Mouse (Mus musculus) gastrocnemius, postnatal 25 days (tissue): Measurements from ENCODE around the gene Gm10401. TPM values are rescaled to one million over a fixed set of nuclear protein-coding genes. Genes with fewer than 3 reads are reported as not detected.

Experiments
- DNase-seq: peaks from one replicate; pipeline ENCODE4 v3.0.0; 2022
- long read RNA-seq, 2 experiments: library from polyadenylated mRNA; stranded (forward); transcript quantifications; one replicate each; pipeline ENCODE4 v2.0.0; 2021
- total RNA-seq, 2 experiments: library from RNA; stranded (reverse); gene quantifications; 1 replicate in 1 of 2; 2 replicates in 1 of 2; pipeline ENCODE4 v1.2.3; 2021

Gm10401 gene
- not detected for total RNA-seq
- long read RNA-seq, experiment 1, result 0 reads
- long read RNA-seq, experiment 2, result 0 reads

DNA sequence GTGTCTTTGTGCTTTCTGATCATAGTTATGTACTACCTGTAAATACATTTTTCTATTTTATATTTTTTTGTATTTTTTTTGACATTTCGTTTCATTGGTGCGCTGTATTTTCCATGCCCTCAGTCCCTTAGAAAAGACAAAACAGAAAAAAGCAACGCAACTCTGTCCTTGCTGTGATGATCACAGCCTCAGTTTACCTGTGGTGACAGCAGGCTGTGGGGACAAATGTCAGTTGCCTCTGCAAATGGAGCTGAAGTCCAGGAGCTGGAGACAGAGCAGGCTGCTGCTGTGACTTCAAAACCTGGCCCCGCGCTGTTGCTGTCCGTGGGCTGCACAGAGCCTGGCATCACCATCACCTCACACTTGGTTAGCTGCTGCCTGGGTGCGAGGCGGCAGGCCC is at the start of gene Gm10401:
Gene Gm10401, minus strand, starts transcription at position 101 of the 400 bp plus-strand sequence.
- no peak for DNase-seq

DNA sequence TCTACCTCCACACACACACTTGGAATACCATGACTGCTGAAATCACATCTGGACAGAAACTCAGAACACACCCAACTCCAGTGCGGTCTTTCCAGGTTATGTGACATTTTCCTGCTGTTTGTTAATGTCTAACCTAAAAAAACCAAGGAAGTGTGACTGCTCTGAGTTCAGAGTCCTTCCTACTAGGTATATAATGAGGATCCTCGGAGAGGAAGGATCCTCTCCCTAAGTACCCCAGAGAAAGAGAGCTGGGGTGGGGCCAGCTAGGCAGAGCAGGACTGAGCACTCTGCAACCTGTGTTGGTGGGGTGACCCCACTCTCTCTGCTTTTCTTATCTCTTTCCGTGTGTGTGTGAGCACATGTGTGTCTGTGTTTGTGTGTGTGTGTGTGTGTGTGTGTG is 49.3 kb upstream of the Gm10401 start:
- no peak for DNase-seq

DNA sequence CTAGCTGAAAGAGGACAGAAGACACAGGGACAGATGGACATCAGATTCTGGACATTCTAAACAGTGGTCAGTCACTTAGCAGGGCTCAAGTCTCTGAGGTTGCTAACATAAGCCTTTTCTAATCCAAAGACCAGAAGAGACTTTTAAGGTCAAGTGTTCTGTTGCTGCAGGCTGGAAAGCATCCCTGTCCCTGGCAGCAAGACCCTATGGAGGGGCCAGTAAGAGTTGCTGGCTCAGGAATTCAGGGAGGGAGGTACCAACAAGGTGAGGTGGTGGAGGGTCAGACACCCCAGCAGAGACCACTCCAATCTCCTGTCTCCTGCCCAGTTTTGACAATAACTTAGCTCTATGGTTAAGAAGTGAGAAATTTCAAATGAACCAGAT is 48.6 kb upstream of the Gm10401 start:
- DNase-seq, result peak; percentile 61

DNA sequence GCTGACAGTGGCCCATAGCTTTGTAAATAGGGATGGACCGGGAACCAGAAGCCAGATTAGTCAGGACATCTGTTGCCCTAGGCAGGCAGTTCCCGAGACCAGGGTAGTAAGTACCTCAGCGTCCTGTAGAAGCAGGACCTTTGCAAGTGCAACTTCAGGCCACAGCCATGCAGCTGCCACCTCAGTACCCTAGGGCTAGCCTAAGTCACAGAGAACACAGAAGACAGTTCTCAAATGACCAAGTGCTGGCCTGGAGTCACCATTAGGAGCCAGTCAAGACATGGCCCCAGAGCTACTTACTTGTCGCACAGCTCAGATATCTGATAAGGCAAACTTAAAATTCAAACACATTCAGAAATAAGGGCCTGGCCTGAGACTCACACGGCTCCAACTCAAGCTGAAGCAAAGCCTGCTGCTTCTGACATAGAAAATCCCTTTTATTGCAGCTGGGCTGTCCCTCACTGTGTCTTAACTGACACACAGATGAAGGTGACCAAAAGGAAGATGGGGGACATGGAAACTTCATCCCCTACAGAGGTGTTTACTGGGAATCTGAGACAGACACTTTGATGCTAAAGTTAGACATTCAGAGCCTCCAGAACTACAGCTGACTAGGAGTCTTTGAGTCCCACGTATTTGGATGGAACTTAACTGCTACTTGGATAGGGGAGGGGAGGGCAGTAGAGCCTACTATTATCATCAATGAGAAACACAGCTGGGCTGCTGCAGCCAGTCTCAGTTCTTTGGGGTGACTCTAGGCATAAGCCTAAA is 48.1 kb upstream of the Gm10401 start:
- peak; percentile 59 for DNase-seq

DNA sequence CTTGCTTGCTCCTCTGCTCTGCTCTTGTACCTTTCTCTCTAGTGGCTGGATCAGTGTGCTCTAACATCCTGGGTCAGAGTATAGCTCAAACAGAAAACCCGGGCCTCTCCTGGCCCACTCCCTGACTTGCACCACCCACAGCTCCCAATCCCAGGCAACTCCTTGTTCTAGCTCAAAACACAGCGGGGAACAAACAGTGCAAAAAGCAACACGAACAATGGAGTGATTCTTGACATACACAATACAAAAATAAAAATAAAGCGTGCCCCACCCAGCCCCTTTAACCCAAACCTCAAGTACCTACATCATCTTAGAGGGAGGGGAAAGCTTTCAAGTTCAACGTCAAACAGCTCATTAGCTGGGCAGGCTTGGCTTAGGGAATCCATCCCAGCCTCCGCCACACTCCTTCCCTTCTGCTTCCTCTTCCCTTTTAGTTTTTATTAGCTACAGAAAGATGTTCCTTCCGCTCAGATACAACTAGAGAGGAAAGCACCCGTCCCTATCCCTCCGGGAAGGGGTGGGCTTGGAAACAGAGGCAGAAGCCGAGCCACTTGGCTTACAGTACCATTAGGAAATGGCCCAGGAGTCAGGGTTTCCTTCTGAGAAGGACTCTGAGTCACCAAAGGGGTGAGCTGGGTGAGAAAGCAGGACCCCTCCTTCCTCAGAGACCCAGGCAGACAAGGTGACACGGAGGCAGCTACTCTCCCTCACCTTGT is 47.3 kb upstream of the Gm10401 start:
- no peak for DNase-seq

DNA sequence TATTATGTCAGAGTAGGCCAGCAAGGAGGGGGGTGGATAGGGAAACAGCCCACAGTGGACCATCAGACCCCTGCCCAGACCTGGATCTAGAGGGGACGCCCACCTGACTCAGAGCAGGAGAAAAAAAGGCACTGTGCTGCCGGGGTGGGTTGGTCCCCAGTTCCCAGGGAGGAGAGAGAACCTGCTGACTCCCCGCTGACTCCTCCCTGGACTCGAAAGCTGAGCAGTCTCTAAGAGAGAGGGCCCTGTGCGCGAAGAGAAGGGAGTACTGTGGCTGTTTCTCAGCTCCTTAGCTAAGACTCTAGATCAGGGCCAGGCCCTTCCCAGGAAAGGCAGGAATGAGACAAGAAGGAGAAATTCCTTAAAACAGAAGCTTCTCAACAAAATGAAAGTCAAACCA is 46.4 kb upstream of the Gm10401 start:
- no peak for DNase-seq

DNA sequence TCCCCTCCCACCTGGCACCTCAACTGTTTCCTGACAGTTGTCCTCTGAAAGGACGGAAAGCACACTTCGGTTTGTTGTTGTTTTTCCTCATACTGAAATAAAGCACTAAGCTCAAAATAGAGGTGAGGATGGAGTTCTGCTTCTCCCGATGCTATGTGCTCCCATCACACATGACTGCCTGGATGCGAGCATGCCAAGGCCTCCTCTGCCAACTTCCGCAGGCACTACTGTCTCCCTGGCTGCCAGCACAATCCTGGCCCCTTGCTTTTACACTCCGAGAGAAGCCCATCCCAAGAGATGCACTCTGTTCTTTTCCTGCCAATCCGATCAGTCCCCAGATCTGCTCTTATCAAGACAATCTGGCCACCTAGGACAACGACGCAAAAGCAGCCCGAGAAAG is 45.5 kb upstream of the Gm10401 start:
- DNase-seq, result peak; percentile 45

DNA sequence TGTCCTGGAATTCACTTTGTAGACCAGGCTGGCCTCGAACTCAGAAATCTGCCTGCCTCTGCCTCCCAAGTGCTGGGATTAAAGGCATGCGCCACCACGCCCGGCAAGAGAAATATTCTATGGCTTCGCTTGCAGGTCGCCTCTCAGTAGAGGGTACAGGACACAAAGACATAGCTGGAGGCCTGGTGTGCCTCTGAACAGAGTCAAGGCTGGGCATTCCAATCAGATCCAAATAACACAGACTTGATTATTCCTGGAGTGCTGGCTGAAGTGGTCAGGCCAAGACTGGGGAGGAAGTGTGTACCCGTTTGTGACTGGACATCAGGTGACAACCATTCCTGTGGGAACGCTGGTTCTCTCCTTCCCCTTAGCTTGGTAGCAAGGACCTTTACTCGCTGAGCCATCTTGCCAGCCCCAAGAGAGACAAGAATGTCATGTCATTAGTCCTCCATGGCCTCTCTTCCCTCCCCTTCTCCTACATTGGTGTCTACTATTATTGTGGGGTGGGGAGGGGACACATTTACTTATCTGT is 44.1 kb upstream of the Gm10401 start:
- no peak for DNase-seq

DNA sequence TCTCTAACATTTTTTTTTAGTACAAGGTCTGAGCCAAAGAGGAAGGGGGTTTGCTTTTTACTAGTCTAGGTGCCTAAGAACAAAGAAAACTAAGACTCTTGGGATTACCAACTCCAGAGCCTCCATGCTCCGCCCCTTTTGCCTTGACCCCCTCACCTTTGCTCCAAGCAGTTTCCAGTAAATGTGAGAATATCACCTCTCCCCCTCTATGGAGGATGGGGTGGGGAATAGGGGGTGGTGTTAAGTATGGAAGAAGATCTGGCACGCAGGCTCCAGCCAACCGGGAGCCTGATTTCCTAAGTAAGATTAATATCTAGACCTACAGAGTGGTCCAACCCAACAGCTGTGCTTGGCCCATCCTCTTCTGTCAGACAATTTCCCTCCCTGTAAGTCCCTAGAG is 42.6 kb upstream of the Gm10401 start:
- DNase-seq, result no peak

DNA sequence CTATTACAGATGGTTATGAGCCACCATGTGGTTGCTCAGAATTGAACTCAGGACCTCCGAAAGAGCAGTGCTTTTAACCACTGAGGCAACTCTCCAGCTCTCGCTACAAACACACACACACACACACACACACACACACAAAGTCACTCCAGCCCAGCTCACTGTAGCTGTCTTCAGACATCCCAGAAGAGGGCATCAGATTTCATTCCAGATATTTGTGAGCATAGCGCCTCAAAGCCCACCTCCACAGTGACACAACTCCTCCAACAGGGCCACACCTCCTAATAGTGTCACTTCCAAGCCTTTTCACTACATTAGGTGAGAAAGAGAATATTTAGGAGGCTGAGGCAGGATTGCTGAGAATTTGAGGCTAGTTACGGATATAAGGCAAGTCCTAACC is 41.0 kb upstream of the Gm10401 start:
- DNase-seq, result no peak

DNA sequence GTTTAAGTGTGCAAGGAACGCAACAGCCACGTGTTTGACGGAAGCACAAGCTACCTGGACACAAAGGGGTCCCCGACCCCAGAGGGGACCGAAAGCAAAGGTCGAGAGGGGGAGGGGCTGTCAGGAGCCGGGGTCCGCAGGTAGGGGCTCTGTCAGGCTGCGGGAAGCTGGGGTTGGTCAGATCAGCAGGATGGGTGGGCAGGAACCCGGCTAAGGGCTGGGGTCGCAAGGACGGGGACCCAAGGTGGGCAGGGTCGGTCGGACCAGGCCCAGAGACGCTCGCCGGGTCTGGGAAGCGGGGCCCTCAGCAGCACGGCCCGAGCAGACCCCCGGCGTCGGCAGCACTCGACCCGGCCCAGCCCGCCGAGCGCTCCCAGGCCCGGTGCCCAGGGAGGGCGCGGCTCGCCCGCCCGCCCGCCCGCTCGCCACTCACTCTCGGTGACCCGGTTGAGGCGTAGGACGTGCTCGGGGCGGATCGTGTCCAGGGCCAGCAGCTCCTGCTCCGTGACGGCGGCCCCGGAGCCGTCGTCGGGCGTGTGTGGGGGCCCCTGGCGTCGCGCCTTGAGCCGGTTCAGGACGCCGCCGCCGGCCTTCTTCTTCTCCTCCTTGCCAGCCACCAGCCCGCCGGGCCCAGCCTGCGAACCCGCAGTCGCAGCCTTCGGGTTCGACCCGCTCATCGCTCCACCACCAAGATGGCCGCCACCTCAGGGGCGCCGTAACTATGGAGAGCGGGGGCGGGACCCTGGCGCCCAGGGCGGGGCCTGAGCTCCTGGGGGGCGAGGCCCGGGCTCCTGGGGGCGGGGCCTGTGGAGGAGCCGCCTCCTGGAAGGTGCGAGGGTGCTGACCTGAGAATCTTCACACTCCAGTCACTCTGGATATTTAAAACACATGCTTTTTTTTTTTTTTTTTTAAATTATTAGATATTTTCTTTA is 36.4 kb upstream of the Gm10401 start, which contains the start of gene Unc119b:
Gene Unc119b, minus strand, starts transcription at position 742 of the 932 bp plus-strand sequence.
- DNase-seq, result peak; percentile 88

DNA sequence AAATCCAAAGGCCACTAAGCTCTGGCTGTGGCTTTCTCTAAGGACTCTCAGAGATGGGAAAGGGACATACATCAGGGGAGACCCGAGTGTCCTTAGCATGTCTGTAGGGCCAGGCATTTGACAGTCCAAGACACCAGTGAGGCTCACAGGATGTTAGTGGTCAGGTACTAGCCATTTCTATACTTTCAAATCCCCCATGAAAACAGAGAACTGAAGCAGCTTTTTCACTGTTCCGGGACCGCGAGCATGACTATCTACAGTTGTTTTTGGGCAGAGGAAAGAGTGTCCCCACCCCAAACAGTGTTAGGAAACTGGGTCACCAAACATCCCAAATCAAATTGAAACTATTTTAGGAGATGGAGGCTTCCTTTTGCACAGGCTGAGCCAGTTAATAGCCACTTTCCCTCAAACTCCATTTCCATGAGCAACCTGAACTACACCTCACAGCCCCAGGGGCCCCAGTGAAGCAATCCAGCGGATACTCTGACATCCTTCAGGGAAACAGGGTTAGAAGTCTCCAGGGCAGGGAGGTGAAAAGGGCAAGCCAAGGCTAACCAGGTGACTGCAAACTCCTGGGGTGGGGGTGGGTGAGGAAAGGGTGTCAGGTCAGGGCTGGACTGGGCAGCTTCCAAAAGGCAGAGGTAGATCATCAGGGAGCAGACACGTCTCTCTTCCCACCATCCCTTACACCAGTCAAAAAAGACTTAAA is 35.4 kb upstream of the Gm10401 start:
- DNase-seq, result no peak

DNA sequence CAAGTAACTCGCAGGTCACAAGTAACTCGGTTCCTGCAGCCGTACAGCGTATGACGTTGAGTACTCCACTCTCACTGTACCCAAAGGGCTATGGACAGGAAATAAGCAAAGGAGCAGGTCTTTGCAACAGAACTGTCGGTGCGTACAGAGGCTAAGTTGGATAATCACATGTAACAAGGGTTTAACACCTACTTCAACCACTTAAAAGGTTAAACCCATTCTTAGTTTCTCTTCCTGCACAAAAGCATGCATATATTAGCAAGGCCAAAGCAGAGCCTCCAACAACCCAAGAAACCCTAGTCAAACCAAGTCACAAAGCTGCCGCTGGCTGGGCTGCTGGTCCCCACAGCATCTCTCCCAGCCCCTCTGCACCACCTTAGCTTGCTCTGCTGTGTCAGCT is 34.4 kb upstream of the Gm10401 start:
- DNase-seq, result no peak

DNA sequence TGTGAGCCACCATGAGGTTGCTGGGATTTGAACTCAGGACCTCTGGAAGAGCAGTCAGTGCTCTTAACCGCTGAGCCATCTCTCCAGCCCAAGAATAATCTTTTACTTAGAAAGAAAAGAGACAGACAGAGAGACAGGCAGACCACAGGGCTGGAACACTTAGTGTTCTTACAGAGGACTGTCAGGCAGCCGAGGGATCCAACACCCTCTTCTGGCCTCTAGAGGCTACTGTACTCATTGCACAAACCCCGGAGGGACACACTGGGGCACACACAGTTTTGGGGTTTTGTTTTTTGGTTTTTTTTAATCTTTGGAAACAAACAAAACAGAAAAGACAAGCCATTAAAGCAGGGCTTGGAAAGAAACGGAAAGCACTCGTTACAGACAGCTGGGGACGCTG is 31.2 kb upstream of the Gm10401 start:
- DNase-seq, result no peak

DNA sequence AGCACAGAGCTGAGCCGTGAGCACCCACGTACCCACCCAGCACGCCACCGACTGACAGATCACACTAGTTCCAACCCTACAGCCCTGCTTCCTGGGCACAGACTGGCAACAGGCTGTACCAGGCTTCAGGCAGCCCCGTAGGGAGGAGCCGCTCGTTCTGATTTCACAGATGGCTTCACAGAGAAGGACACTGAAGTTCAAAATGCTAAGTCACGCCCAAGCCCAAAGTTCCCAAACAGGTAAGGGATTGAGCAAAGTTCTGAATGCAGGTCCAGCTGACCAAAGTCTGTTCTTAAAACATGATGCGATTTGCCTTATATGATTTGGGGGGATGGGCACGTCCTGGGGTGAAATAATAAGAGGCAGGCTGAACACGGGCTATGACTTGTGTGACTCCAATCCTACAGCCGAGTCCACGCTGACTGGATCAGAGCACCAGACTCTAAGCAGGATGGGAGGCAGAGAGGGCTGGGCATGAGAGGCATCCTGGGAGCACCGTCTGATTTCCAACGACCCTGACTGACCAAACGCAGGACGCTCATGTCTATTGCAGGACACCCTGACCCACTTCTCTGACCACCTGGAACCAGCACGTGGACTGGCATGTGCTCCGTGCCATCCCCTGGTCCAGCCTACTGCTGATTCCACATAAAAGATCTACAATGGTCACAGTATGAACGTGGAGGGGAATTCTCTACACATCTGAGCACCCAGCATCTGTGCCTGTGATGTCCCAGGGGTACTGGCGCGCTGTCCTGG is 29.5 kb upstream of the Gm10401 start:
- no peak for DNase-seq

DNA sequence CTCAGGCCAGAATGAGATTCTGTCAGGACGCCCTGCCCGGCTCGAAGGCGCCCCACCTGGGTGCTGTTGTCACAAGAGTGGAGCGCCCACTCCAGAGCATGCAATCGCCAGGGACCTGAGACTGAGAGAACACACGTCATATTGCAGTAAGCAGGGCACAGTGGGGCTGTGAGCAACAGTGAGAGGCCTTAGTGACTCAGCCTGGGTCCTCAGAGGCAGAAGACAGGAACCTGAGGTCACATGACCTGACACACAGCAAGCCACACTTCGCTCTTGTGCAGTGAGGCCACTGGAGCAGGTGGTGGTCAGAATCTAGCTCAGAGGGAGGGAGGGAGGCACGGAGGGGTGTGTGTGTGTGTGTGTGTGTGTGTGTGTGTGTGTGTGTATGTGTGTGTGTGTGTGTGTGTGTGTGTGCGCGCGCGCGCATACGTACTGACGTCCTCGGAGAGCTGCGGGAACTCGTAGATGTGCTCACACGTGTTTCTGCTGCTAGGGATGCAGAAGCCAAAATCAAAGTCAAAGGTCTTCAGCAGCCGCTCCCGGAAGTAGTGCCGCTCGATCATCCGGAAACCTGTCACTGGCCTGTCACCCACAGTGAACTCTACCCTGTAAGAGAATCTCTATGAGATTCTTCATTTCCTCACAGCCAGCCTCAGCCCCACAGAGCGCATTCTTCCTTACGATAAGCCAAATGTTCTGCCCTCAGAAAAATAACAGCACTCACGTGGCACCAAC is 28.6 kb upstream of the Gm10401 start:
- no peak for DNase-seq

DNA sequence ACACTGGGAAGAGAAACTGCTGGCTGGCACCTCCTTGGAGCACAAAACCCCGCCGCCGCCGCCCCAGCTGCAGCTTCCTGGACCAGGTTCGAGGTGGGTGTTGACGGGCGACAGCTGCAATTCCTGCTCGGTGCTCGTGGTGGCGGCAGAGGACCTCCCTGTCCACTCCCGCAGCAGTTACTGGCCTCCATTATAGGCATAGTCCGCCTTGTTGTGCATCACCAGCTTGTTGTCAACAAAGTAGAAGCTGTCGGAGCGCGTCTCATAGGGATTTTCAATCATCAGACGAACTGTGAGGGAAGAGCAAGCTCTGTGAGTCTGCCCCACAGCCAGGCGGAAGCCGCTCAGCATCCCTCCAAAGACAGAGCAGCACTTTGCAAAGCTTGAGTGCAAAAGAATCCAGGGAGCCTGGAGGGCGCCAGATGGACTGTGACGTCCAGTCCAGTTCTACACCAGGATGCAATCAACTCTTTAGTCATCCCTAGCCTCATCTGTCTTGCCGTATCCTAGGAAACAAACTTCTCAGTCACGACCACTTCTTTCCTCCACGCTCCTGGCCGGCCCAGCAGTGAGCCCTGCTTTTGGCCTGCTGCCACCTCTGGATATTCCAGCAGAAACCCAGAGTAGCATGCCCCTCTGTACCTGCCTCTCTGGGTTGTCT is 27.2 kb upstream of the Gm10401 start:
- peak; percentile 80 for DNase-seq

DNA sequence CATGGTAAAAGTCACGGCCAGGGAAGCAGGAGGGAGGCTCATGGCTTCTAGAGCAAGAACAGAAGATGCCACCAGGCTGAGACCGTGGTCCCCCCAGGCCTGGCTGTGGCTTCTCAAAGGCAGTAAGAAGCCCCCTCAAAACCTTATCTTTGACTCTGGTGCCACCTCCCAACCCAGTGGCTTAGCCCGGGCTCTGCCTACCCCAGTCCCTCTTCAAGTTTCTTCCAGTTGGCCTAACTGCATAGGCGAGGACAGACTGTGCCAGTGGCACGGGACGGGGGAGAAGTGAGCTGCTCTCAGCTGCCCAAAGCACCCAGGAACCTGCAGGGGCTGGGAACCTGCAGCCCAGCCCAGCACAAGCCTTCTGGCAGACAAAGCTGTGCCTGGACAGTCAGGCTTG is 26.6 kb upstream of the Gm10401 start:
- no peak for DNase-seq

DNA sequence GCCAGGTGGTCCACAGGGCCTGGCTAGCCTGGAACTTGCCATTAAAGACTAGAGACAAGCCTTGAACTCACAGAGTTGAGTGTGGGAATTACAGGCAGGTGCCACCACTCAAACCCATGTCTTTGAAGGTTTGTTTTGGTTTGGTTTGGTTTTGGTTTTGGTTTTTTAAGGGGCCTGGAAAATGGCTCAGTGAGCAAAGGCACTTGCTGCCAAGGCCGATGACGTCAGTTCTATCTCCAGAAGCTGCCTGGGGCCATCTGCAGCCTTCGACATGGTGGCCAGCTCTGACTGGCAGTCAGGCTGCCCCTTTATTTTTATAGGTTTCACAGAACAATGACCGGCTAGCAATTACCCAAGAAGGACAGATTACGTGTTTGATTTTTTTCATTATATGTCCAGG is 22.9 kb upstream of the Gm10401 start:
- DNase-seq, result no peak
